Mouse (Mus musculus): ENCODE measurements at regions not wholly inside any gene's neighbourhood (a gene's known extent, or its start where the extent isn't known, plus 50 kb on each side); places are given as distances from the start of the nearest gene placed in this dataset.

GRCm38 (mm10) chr1:28229611-28230010 is 550.4 kb downstream of the Gm597 start:
- H3K27me3 ChIP-seq (ENCODE audit: control insufficient read depth, insufficient read depth, low read length), result no peaks in the 10 kb centered on the region
- no peak overlapping the region for H3K4me3 ChIP-seq (ENCODE audit: low read depth, low read length)
- H3K36me3 ChIP-seq (ENCODE audit: control insufficient read depth, insufficient read depth, low read length), result no peaks in the 10 kb centered on the region
- H3K27ac ChIP-seq (ENCODE audit: low read depth, low read length), result no peak overlapping the region
- DNase-seq (ENCODE audit: low spot score) (no peak), ATAC-seq (replicated peaks; ENCODE audit: low FRiP score) (no peak)
- H3K4me2 ChIP-seq (ENCODE audit: low read depth, low read length, severe bottlenecking), result no peak overlapping the region
- no peak overlapping the region for H3K9ac ChIP-seq (ENCODE audit: low read length)
- no peaks in the 10 kb centered on the region for H3K4me1 ChIP-seq (replicated peaks; ENCODE audit: control insufficient read depth, insufficient read depth, low read length)
- H3K9me3 ChIP-seq (ENCODE audit: control insufficient read depth, low read length), result no peaks in the 10 kb centered on the region

GRCm38 (mm10) chr1:28214243-28215038 is 565.6 kb downstream of the Gm597 start:
- H3K36me3 ChIP-seq (ENCODE audit: control insufficient read depth, insufficient read depth, low read length), result no peaks in the 10 kb centered on the region
- ATAC-seq (replicated peaks; ENCODE audit: low FRiP score), result 0 out of 2 replicates have a peak, but pooled peaks have one; percentile 44
- no peak overlapping the region for H3K4me3 ChIP-seq (ENCODE audit: low read depth, low read length)
- WGBS, result 61% methylated on average over 2 of the region's 2 CpGs
- no peaks in the 10 kb centered on the region for H3K9me3 ChIP-seq (ENCODE audit: control insufficient read depth, low read length)
- H3K4me1 ChIP-seq (replicated peaks; ENCODE audit: control insufficient read depth, insufficient read depth, low read length), result no peaks in the 10 kb centered on the region
- no peaks in the 10 kb centered on the region for H3K27me3 ChIP-seq (ENCODE audit: control insufficient read depth, insufficient read depth, low read length)
- no peak overlapping the region for H3K4me2 ChIP-seq (ENCODE audit: low read depth, low read length, severe bottlenecking)
- no peak overlapping the region for H3K9ac ChIP-seq (ENCODE audit: low read length)
- DNase-seq (ENCODE audit: low spot score), result no peak
- H3K27ac ChIP-seq (ENCODE audit: low read depth, low read length), result no peak overlapping the region
